Mouse (Mus musculus) liver, embryonic 14 days (tissue): ENCODE results near the gene Olfr667. TPM values are rescaled to one million over a fixed set of nuclear protein-coding genes. Genes with fewer than 3 reads are reported as not detected.

ENCODE experiments used
- polyA plus RNA-seq: library from polyadenylated mRNA; depleted of rRNA; stranded (reverse); fragments of >200 nt; gene quantifications from 2 replicates; pipeline ENCODE4 v1.2.3, GENCODE M21; 2012; rRNA removed

The Olfr667 gene
- not detected in 2 replicates for polyA plus RNA-seq

GRCm38 (mm10) chr7:104921382-104921781 is at the start of gene Olfr667:
Olfr667 (minus strand) TSS chr7:104921482.

GRCm38 (mm10) chr7:104962520-104962919 is 41.2 kb upstream of the Olfr667 start, which contains the start of gene Olfr670:
Olfr670 (minus strand) TSS chr7:104962620.

GRCm38 (mm10) chr7:104933940-104934339 is 12.7 kb upstream of the Olfr667 start, which contains the start of gene Olfr669:
Olfr669 (plus strand) TSS chr7:104934240.

GRCm38 (mm10) chr7:104927957-104928356 is 6.7 kb upstream of the Olfr667 start, which contains the start of gene Olfr668:
Olfr668 (minus strand) TSS chr7:104928057.

GRCm38 (mm10) chr7:104895852-104896251 is 25.4 kb downstream of the Olfr667 start, which contains the start of gene Olfr666:
Olfr666 (minus strand) TSS chr7:104895952.

GRCm38 (mm10) chr7:104877731-104878130 is 43.6 kb downstream of the Olfr667 start, which contains the start of gene Olfr665:
Olfr665 (plus strand) TSS chr7:104878031.

Other genes with a start within 250 kb of the Olfr667 start
- not detected in 2 replicates for gene Olfr661, start 235.0 kb downstream of the Olfr667 start, polyA plus RNA-seq
- not detected in 2 replicates for gene Usp17le, start 144.0 kb downstream of the Olfr667 start, polyA plus RNA-seq
- gene Usp17lb, start 78.9 kb downstream of the Olfr667 start, polyA plus RNA-seq: not detected in 2 replicates
- gene Usp17la, start 64.5 kb downstream of the Olfr667 start, polyA plus RNA-seq: not detected in 2 replicates
- gene Olfr665, start 43.5 kb downstream of the Olfr667 start, polyA plus RNA-seq: not detected in 2 replicates
- gene Olfr666, start 25.5 kb downstream of the Olfr667 start, polyA plus RNA-seq: not detected in 2 replicates
- not detected in 2 replicates for gene Olfr668, start 6.6 kb upstream of the Olfr667 start, polyA plus RNA-seq
- gene Olfr669, start 12.8 kb upstream of the Olfr667 start, polyA plus RNA-seq: not detected in 2 replicates
- gene Olfr670, start 41.1 kb upstream of the Olfr667 start, polyA plus RNA-seq: not detected in 2 replicates
- not detected in 2 replicates for gene Olfr671, start 57.6 kb upstream of the Olfr667 start, polyA plus RNA-seq
- gene Olfr672, start 80.5 kb upstream of the Olfr667 start, polyA plus RNA-seq: not detected in 2 replicates
- not detected in 2 replicates for gene Olfr675, start 107.0 kb upstream of the Olfr667 start, polyA plus RNA-seq
- gene Olfr676, start 111.2 kb upstream of the Olfr667 start, polyA plus RNA-seq: not detected in 2 replicates
- gene Olfr677, start 129.9 kb upstream of the Olfr667 start, polyA plus RNA-seq: not detected in 2 replicates
- gene Olfr678, start 143.0 kb upstream of the Olfr667 start, polyA plus RNA-seq: not detected in 2 replicates
- gene Olfr679, start 159.7 kb upstream of the Olfr667 start, polyA plus RNA-seq: not detected in 2 replicates
- gene Olfr680-ps1, start 171.3 kb upstream of the Olfr667 start, polyA plus RNA-seq: not detected in 2 replicates
- gene Olfr681, start 195.4 kb upstream of the Olfr667 start, polyA plus RNA-seq: not detected in 2 replicates
- gene Olfr683, start 225.5 kb upstream of the Olfr667 start, polyA plus RNA-seq: not detected in 2 replicates
- not detected in 2 replicates for gene Olfr684, start 242.2 kb upstream of the Olfr667 start, polyA plus RNA-seq